Mouse (Mus musculus) mesoderm, embryonic 11.5 days (tissue): Measurements from ENCODE around the gene Cdh16.
"Not testable (repeated sequence)": the region's sequence is repeated elsewhere in the genome, so short reads cannot be mapped to it uniquely, and the experiment has no call there.

Experiments used
- DNase-seq: peaks from one replicate; pipeline ENCODE4 v3.0.0-alpha.2; 2012; ENCODE audit warnings: low read depth, low spot score

Gene Cdh16

DNA sequence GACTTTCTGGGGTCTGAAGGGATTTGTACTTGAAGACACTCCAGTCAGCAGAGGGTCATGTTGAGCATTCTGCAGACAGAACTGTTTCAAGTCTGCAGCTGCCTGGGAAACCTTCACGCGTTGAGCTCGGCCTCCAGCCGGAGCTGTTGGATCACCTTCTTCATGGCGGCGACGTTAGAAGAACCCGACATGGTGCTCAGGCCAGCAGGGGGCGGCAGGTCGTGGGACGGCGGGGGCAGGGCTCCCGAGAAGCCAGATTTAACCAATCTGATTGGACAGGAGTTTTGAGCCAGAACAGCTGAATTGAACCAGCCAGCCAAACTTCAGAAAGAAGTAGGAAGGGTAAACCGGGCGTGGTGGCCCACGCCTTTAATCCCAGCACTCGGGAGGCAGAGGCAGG lies 46.6 kb downstream of the Cdh16 start:
- not testable (repeated sequence) for DNase-seq

DNA sequence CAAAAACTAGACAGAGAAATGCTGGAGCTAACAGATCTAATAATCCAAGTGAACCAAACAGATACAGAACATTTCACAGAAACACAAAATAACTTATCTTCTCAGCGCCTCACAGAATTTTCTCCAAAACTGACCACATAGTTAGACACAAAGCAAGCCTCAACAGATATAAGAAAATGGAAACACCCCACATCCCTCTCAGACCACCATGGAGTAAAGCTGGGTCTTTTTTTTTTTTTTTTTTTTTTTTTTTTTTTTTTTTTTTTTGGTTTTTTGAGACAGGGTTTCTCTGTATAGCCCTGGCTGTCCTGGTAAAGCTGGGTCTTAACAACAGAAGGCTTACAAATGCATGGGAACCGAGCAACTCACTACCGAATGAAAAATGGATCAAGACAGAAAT lies 47.4 kb downstream of the Cdh16 start:
- DNase-seq = no peak

DNA sequence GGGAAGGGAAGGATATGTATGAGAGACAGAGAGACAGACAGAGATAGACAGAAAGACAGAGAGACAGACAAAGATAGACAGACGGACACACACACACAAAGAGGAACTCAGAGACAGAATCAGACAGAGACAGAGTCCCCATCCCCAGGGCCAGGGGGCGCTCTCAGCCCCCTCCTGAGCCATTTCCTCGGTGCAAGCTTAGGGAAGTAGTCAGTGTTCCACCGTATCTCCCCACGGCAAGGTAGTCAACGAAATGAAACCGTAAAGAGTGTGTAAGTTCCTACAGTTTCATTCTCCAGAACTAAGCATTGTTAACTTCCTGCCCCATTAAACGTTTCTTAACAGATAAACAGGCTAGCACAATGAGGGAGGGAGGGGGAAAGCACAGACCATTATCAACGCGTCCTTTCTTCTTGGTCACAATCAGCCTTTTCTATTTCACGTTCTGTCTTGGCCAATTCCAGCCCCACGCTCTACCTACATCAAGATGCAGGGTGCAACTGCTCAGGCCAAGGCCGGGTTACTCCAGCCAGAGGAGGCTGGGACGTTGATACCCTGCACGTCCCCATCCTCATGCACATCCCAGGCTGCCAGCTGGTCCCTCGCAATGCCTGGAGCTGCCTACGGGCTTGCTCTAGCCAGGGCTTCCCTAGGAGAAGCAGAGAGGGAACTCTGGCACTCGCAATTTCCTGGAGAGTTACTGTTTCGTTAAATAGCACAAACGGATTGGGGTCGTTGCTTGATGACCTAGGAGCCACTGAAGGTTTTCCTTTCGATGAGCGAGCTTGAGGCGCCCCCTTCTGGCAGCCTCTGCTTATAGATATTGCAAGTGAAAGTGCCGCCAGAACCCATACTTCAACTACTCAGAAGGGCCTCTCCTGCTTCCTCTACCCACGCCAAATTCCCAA lies 53.5 kb downstream of the Cdh16 start:
- DNase-seq = peak; percentile 85

DNA sequence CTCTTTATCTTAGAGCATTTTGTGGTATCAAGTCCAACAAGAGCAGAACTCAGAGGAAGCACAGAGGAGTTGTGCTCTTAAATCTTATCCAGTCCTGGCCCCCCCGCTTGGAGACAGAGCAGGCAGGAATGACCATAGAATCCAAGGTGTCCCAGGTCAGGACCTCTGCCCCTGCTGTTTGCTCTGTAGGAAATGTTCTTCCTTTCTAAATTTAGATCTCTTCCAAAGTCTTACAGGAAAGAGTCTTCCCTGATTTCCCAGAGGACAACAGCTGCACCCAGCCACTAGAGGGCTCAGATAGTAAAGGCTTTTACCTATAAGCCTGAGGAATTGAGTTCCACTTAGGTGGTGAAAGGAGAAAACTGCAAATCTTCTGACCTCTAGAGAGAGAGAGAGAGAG lies 54.6 kb downstream of the Cdh16 start:
- no peak for DNase-seq

DNA sequence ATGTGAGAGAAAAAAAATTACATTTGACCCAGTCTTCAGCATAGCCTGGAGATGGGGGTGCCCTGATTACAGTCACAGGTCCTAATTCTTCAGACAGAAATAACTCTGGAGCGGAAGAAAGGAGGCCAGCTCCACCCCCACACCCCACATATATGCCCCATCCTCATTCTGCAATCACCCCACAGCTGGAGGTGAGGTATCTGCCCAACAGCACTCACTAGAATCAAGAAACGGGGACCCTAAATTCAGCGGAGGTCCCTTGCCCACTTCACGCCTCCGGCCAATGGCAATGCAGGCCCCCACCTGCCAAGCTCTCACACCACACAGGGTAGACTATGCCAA lies 58.8 kb downstream of the Cdh16 start:
- no peak for DNase-seq

DNA sequence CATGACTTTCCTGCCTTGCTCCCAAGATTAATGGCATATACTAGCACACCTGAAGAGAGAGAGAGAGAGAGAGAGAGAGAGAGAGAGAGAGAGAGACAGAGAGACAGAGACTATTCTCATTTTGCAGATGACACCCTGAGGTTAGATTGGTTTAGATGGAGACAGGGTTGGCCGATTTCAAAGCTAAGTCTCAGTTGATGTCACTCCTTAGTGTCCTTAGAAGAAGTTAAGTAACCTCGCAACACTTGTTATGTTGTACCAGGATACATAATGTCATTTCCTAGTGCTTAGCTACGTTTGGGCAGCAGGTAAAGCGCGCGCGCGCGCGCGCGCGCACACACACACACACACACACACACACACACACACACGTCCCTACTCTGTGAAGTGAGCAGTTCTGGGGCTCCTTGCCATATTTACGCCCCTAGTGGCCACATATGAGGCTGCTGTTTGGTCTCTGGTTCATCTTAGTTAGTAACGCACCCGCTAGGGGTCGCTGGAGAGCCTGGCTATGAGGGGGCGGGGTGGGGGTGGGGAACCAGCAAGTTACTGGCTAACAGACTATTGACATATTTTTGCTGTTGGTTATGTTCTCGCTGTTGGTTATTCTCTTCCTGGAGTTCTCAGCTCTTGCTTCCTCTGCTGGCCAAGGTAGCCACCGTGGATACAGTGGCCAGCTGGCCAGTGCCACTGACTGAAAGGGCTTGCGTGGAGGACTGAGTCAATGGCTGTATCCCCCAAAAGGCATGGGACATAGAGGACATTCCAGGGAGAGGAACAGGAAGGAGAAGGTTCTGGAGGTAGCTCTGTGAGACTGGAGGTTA lies 59.4 kb downstream of the Cdh16 start:
- DNase-seq = peak; percentile 92

DNA sequence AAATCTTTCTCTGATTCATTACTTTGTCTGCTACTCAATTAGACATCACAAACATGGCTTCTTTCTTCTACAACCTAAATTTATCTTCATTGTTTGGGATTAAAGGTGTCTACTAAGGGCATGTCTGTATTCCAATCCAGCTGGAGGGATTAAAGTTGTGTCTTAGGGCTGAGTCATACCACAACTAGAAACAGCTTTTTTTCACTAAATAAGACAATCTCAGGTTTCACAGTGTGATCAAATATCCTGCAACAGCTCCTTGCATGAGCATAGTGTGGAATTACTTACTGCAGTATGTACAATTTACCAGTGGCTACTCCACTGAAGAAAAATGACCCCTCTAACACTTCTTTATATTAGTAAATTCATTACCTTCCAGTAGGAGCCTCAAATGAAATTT lies 63.5 kb downstream of the Cdh16 start:
- no peak for DNase-seq

DNA sequence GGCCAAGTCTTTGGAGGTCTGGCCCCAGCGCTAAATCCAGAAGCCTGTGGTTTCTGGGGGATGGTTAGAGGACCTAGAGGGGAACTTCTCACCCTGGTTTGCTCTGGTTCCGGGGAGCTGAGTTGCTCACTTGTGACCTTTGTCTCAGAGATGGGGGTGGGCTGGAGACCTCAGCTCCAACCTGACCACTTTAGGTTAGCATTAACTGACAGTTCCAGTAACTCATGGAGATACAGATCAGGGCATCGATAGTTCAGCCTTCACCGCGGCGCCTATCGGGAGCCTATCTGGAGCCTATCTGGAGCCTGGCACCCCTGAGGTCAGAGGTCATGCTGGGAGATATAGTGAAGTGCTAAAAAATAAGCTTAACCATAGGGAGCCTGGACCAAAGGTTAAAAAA lies 67.0 kb downstream of the Cdh16 start:
- no peak for DNase-seq

DNA sequence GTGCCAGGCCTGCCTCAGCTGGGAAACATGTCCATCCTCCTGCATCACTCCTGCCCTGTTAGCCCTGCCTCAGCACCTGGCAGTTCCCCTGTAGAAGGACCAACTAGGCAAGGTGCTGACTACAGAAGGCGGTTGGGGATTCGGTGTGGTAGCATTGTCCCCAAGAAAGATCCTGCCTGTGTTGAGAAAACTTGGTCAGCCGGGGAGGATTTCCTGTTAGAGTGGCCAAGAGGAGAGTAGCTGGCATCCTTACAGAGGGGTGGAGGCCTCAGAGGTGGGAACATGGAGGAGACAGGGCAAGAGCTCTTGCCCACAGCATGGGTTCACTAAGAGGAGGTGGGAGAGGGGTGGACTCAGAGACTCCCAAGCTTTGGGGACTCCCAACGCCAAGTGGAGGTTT lies 69.0 kb downstream of the Cdh16 start:
- no peak for DNase-seq
